Mouse (Mus musculus) CD8-positive naive resting alpha-beta T cell, adult 2 months (primary cell): ENCODE data around the gene Lama2.

ENCODE experiments used
- DNase-seq, 2 experiments: peaks; one replicate each; pipeline ENCODE4 v3.0.0; 2022; ENCODE audit warnings: low read depth in 2 of 2, low spot score in 2 of 2

Gene Lama2

GRCm38 (mm10) chr10:27384636-27385035, 234.9 kb downstream of the Lama2 start:
- no peak for DNase-seq

GRCm38 (mm10) chr10:27382887-27383609, 236.5 kb downstream of the Lama2 start:
- DNase-seq: no peak

- DNase-seq: no peak
Observed at GRCm38 (mm10) chr10:27378286-27378685, 241.3 kb downstream of the Lama2 start.

GRCm38 (mm10) chr10:27344278-27344677, 275.3 kb downstream of the Lama2 start:
- no peak for DNase-seq

GRCm38 (mm10) chr10:27322410-27322990, 297.1 kb downstream of the Lama2 start:
- no peak for DNase-seq

- DNase-seq: no peak
Observed at GRCm38 (mm10) chr10:27307444-27307843, 312.1 kb downstream of the Lama2 start.

GRCm38 (mm10) chr10:27305301-27305700, 314.3 kb downstream of the Lama2 start:
- no peak for DNase-seq

GRCm38 (mm10) chr10:27285098-27285860, 334.3 kb downstream of the Lama2 start:
- no peak for DNase-seq

- DNase-seq: no peak
Observed at GRCm38 (mm10) chr10:27267432-27267831, 352.1 kb downstream of the Lama2 start.

GRCm38 (mm10) chr10:27265812-27266211, 353.7 kb downstream of the Lama2 start:
- no peak for DNase-seq

- no peak for DNase-seq
Observed at GRCm38 (mm10) chr10:27264713-27265112, 354.8 kb downstream of the Lama2 start.

- DNase-seq: no peak
Observed at GRCm38 (mm10) chr10:27249741-27250140, 369.8 kb downstream of the Lama2 start.

- no peak for DNase-seq
Observed at GRCm38 (mm10) chr10:27234755-27235154, 384.8 kb downstream of the Lama2 start.

- DNase-seq: no peak
Observed at GRCm38 (mm10) chr10:27233577-27233976, 386.0 kb downstream of the Lama2 start.

- no peak for DNase-seq
Observed at GRCm38 (mm10) chr10:27223815-27224375, 395.7 kb downstream of the Lama2 start.

- DNase-seq: no peak
Observed at GRCm38 (mm10) chr10:27222639-27223315, 396.8 kb downstream of the Lama2 start.

GRCm38 (mm10) chr10:27219698-27220097, 399.9 kb downstream of the Lama2 start:
- DNase-seq: no peak

- no peak for DNase-seq
Observed at GRCm38 (mm10) chr10:27207320-27207719, 412.2 kb downstream of the Lama2 start.

GRCm38 (mm10) chr10:27198443-27198842, 421.1 kb downstream of the Lama2 start:
- no peak for DNase-seq

GRCm38 (mm10) chr10:27193986-27194908, 425.3 kb downstream of the Lama2 start:
- no peak for DNase-seq
